Mouse (Mus musculus) liver, embryonic 14.5 days (tissue): Measurements from ENCODE around the gene Hist1h2af. TPM values are rescaled to one million over a fixed set of nuclear protein-coding genes. Genes with fewer than 3 reads are reported as not detected.
A peak's percentile ranks its signal among the peaks of the same experiment; 100 is the strongest.
"Not testable (repeated sequence)": the region's sequence is repeated elsewhere in the genome, so short reads cannot be mapped to it uniquely, and the experiment has no call there.

Experiments used
- ATAC-seq: fragments of 200-750 bp; cut with Nextera tagmentation; 2 replicates; pipeline ENCODE4 v1.8.0; 2017; ENCODE audit warnings: moderate number of reproducible peaks, mild to moderate bottlenecking, moderate library complexity; ENCODE audit not compliant: insufficient read depth
- DNase-seq, 3 experiments: peaks; one replicate each; pipeline ENCODE4 v3.0.0-alpha.2; 2012 to 2013; ENCODE audit warnings: low read depth in 3 of 3, low spot score in 3 of 3
- H3K27ac ChIP-seq: fragments of 300-500 bp; sonication (generic); 2 replicates; pipeline ENCODE4 v1.5.1; 2014; ENCODE audit warnings: moderate library complexity, mild to moderate bottlenecking, control low read depth, inconsistent platforms
- H3K27me3 ChIP-seq: fragments of 300-500 bp; sonication (generic); 2 replicates; pipeline ENCODE4 v1.6.1; 2014; ENCODE audit warnings: mild to moderate bottlenecking, low read length, moderate library complexity; ENCODE audit not compliant: control insufficient read depth, insufficient read depth
- H3K36me3 ChIP-seq: fragments of 300-500 bp; sonication (generic); replicated peaks from 2 replicates; pipeline ENCODE4 v1.6.1; 2014; ENCODE audit warnings: low read depth; ENCODE audit not compliant: control insufficient read depth, insufficient read depth
- H3K4me1 ChIP-seq, 2 experiments: fragments of 200-500 bp in 1 of 2; fragments of 300-500 bp in 1 of 2; sonication (generic) in 1 of 2; replicated peaks; 2 replicates each; pipeline ENCODE4 v1.6.1; 2012 to 2014; ENCODE audit warnings: antibody characterized with exemption in 1 of 2, inconsistent platforms in 1 of 2, low read length in 1 of 2; ENCODE audit not compliant: control insufficient read depth in 2 of 2, insufficient read depth in 2 of 2
- H3K4me2 ChIP-seq: fragments of 300-500 bp; sonication (generic); 2 replicates; pipeline ENCODE4 v1.6.1; 2014; ENCODE audit warnings: low read depth, mild to moderate bottlenecking, control low read depth, moderate library complexity
- H3K4me3 ChIP-seq, 2 experiments: fragments of 200-500 bp in 1 of 2; fragments of 300-500 bp in 1 of 2; sonication (generic) in 1 of 2; 2 replicates each; pipeline ENCODE4 v1.5.1; 2012 to 2014; ENCODE audit warnings: low read depth in 2 of 2, low read length in 2 of 2, mild to moderate bottlenecking in 2 of 2, control low read depth in 1 of 2, inconsistent platforms in 1 of 2, moderate library complexity in 1 of 2; ENCODE audit not compliant: insufficient read depth in 1 of 2
- H3K9ac ChIP-seq: fragments of 300-500 bp; sonication (generic); replicated peaks from 2 replicates; pipeline ENCODE4 v1.6.1; 2014; ENCODE audit warnings: mild to moderate bottlenecking, control low read depth, moderate library complexity
- H3K9me3 ChIP-seq: fragments of 300-500 bp; sonication (generic); 2 replicates; pipeline ENCODE4 v1.6.1; 2016; ENCODE audit warnings: low read length, mixed read lengths; ENCODE audit not compliant: control insufficient read depth
- CTCF ChIP-seq: IDR thresholded peaks from 2 replicates; pipeline ENCODE4 v1.5.1; 2016; ENCODE audit warnings: antibody characterized with exemption, low read depth, control low read depth
- EP300 ChIP-seq: IDR thresholded peaks from 2 replicates; pipeline ENCODE4 v1.6.1; 2016; ENCODE audit warnings: antibody characterized with exemption, low read depth
- whole genome bisulfite sequencing: fragments of 180-500 bp; shearing (Covaris S2); extraction: QIAGEN DNeasy Blood & Tissue Kit; methylation state at CpG from one replicate; pipeline ENCODE4 v1.1.7; 2014; ENCODE audit not compliant: insufficient replicate concordance; 5-methylcytosine and 5-hydroxymethylcytosine counted together
- polyA plus RNA-seq, 2 experiments: library from polyadenylated mRNA; depleted of rRNA in 1 of 2; stranded (reverse) in 1 of 2; unstranded in 1 of 2; fragments of >200 nt; fragmentation: Nextera tagmentation in 1 of 2; extraction: Ambion mirVana in 1 of 2; gene quantifications; 2 replicates each; pipeline versions ENCODE4 v1.2.1 to v1.2.3; 2012 to 2014

Hist1h2af gene
- polyA plus RNA-seq, 2 experiments, result 14.2 to 375 TPM

DNA sequence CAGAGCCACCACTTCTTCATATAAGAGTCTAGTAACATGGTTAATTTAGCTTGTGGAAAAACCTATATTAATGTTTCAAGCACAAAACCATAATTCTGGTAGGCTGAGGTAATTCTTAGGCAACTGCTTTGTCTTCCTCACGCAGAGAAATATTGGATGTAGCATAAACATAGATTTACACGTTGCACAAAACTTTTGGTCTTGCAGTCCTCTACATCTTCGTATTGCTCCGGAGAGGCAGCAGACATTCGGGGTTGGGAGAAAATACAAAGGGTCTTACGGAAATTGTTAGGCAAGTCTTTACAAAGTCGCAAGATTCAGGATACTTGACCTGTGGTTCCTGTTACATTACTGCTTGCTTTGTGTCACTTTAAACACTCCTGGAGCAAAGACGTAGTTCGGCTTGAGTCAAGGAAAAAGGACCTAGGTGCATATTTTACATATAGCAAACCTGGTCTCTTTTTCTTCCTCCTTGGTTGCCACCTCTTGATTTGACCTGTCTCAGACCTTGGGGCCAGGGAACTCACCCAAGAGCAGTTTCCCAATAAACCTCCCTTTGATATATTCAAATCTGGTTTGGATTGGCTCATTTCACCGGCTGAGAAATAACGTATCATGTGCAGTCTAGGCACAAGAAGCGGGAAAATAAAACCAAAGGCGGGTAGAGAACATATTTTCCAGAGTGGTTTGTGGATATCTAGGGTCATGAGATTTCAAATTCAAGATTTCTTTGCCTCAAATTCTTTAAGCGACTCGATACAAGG is 844 bp downstream of the Hist1h2af start:
- peak overlapping the region; percentile 74 to 84 for H3K4me3 ChIP-seq
- peak overlapping the region; percentile 99 for H3K9ac ChIP-seq
- ATAC-seq (peak; percentile 24), DNase-seq (peak in 1 of 3 experiments; percentile 74)
- no peaks in the 10 kb centered on the region for H3K36me3 ChIP-seq
- peak overlapping the region; percentile 100 for H3K27ac ChIP-seq
- no peaks in the 10 kb centered on the region for H3K9me3 ChIP-seq
- WGBS, result under 1% methylated on average over 15 of the region's 15 CpGs
- peaks cover 23% of the 10 kb centered on the region in 2 experiments for H3K4me1 ChIP-seq
- peak overlapping the region; percentile 95 for H3K4me2 ChIP-seq
- no peaks in the 10 kb centered on the region for H3K27me3 ChIP-seq
- TF ChIP-seq CTCF, result no peak
- no peak; the same call in none of the 2 replicates for TF ChIP-seq EP300

DNA sequence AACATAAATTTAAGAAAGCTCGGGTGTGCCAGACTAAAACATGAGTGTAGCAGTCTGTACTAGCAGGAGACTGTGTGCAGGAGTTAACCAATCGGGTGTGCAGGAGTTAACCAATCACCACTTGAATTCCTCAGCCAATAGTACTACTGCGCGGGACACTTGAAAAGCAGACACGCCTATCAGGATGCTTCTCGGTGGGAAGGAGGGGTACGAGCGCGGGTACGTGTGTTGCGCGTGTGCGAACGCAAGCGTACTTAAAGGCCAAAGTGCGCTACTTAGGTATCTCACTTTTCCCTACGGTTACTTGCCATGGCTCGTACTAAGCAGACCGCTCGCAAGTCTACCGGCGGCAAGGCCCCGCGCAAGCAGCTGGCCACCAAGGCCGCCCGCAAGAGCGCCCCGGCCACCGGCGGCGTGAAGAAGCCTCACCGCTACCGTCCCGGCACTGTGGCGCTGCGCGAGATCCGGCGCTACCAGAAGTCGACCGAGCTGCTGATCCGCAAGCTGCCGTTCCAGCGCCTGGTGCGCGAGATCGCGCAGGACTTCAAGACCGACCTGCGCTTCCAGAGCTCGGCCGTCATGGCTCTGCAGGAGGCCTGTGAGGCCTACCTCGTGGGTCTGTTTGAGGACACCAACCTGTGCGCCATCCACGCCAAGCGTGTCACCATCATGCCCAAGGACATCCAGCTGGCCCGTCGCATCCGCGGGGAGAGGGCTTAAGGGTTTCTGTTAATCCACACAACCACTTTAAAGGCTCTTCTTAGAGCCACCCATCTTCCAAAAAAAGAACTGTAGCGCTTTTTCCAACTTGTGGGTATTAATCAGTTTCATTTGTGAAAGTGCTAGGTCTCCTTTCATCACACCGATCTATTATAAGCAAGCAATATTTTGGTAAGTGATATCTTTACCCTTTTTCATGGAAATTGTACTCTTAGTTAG is 1.7 kb downstream of the Hist1h2af start, which contains the start of gene Hist1h3g:
TSS of gene Hist1h3g (plus strand) at position 286 of the 939 bp plus-strand sequence.
- ATAC-seq, result peak; percentile 81
- peak within 1 kb of the TSS; percentile 100 for H3K27ac ChIP-seq
- H3K27me3 ChIP-seq, H3K36me3 ChIP-seq, H3K9me3 ChIP-seq: not testable (repeated sequence)
- peak; percentile 98 for DNase-seq
- H3K4me2 ChIP-seq, result peak within 1 kb of the TSS; percentile 95
- peak; percentile 66 for TF ChIP-seq EP300
- WGBS, result under 1% methylated on average over 46 of the region's 62 CpGs
- peaks cover 23 to 25% of the 10 kb centered on the region in 2 experiments for H3K4me1 ChIP-seq
- H3K9ac ChIP-seq, result peak within 1 kb of the TSS; percentile 99
- peak within 1 kb of the TSS; percentile 74 to 84 for H3K4me3 ChIP-seq

DNA sequence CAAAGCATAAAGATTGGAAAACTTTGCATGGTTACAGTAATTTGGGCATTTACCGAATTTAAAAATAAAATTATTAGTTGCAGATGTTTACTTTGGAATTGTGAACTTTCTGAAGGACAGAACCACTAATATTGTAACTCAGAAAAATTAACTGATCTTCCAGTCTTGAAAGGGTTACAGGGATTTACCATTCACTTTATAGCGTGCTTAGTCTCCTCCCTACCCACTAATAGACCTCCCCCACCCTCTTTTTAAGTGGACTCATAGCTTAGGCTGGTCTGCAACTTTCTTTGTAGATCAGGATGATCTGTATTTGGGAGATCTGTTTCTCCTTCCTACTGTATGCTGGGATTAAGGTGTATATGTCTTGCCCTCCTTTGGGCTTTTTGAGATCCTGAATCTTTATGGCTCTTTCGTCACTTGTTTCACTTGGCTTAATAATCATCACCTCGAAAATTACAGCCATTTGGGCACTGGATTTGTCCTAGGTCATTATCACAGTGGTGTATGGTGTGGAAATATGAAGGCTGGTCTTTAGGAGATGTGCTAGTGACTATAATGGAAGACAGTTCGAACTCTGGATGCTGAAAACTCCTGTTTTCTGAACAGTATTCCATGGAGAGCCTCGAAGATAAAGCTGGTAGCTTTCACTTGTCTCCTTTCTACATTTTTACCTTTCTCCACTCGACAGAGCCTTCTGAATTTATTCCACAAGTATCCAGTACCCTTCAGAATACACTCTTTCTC is 2.5 kb downstream of the Hist1h2af start:
- peak overlapping the region; percentile 100 for H3K27ac ChIP-seq
- H3K4me2 ChIP-seq, result peak overlapping the region; percentile 95
- H3K4me1 ChIP-seq, result peaks cover 28 to 30% of the 10 kb centered on the region in 2 experiments
- H3K9ac ChIP-seq, result peak overlapping the region; percentile 94
- DNase-seq (no peak), ATAC-seq (no peak)
- no peaks in the 10 kb centered on the region for H3K27me3 ChIP-seq
- TF ChIP-seq CTCF (no peak), EP300 (peak; percentile 18; the same call in 1 of the 2 replicates)
- H3K4me3 ChIP-seq, result peak overlapping the region; percentile 74 to 84
- H3K36me3 ChIP-seq, result no peaks in the 10 kb centered on the region
- no peaks in the 10 kb centered on the region for H3K9me3 ChIP-seq
- 12% methylated on average over 7 of the region's 7 CpGs for WGBS

DNA sequence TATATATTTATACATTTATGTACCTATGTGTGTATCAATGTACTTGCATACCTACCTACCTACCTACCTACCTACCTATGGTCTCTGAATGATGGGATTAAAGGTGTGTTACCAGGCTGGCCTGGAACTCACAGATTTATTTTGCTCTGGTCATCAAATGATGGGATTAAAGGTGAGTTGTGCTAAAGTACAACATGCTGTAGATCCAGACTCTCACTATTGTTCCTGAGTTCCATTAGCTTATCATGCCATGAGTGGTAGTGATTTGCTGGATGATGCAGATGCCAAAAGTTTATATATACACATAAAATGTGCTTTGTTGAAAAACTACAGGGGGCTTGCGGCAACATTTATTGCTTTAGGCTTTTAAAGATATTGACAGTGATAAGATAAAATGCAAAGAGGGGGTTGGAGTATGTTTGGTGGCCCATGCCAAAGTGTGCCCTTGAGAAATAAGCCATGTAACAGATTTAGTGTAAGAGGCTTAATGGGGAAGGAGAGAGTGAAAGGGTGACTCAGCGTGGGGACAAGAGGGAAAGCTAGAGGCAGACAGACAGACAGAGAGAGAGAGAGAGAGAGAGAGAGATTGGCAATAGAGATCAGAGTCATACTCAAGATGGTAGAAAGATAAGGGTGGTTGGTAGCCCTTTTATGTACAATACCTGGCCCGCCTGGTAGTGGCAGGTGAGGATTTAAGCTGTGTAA is 3.5 kb downstream of the Hist1h2af start:
- no peaks in the 10 kb centered on the region for H3K27me3 ChIP-seq
- TF ChIP-seq EP300 (no peak), CTCF (no peak)
- peak overlapping the region; percentile 94 for H3K9ac ChIP-seq
- peaks cover 28 to 29% of the 10 kb centered on the region in 2 experiments for H3K4me1 ChIP-seq
- 64% methylated on average over 3 of the region's 3 CpGs for WGBS
- peak overlapping the region; percentile 100 for H3K27ac ChIP-seq
- ATAC-seq (no peak), DNase-seq (no peak)
- peak overlapping the region in 1 of 2 experiments; percentile 74; a peak in 2 of 4 replicates for H3K4me3 ChIP-seq
- peak overlapping the region; percentile 95 for H3K4me2 ChIP-seq
- no peaks in the 10 kb centered on the region for H3K36me3 ChIP-seq
- no peaks in the 10 kb centered on the region for H3K9me3 ChIP-seq
